Mouse (Mus musculus): ENCODE measurements around the gene Ctsh. TPM values are rescaled to one million over a fixed set of nuclear protein-coding genes. Genes with fewer than 3 reads are reported as not detected.

The Ctsh gene
- polyA plus RNA-seq, 1 experiment from 2014 or later: 22.7 TPM

GRCm38 (mm10) chr9:90106915-90107314 is 53.0 kb downstream of the Ctsh start:
- Histone ChIP-seq H3K27me3 (replicated peaks; ENCODE audit: control insufficient read depth, insufficient read depth, low read length) (no peaks in the 10 kb centered on the region), H3K4me2 (no peak overlapping the region), H3K4me1 (replicated peaks; ENCODE audit: control insufficient read depth, insufficient read depth, low read length) (peaks cover 11% of the 10 kb centered on the region), H3K27ac (ENCODE audit: low read depth, low read length) (no peak overlapping the region), H3K9ac (ENCODE audit: low read depth, low read length) (no peak overlapping the region), H3K9me3 (ENCODE audit: control insufficient read depth, low read length) (no peaks in the 10 kb centered on the region), H3K4me3 (ENCODE audit: low read depth, low read length) (no peak overlapping the region), H3K36me3 (ENCODE audit: control insufficient read depth, insufficient read depth, low read length) (peaks cover 16% of the 10 kb centered on the region)
- WGBS: 85% methylated on average over 1 of the region's 1 CpGs
- DNase-seq (ENCODE audit: low spot score) (no peak), ATAC-seq (replicated peaks; ENCODE audit: low FRiP score) (no peak)

GRCm38 (mm10) chr9:90108272-90108671 is 54.3 kb downstream of the Ctsh start:
- Histone ChIP-seq H3K4me1 (replicated peaks; ENCODE audit: control insufficient read depth, insufficient read depth, low read length) (peaks cover 23% of the 10 kb centered on the region), H3K36me3 (ENCODE audit: control insufficient read depth, insufficient read depth, low read length) (peaks cover 14% of the 10 kb centered on the region), H3K9me3 (ENCODE audit: control insufficient read depth, low read length) (no peaks in the 10 kb centered on the region), H3K4me3 (ENCODE audit: low read depth, low read length) (no peak overlapping the region), H3K9ac (ENCODE audit: low read depth, low read length) (no peak overlapping the region), H3K4me2 (no peak overlapping the region), H3K27ac (ENCODE audit: low read depth, low read length) (no peak overlapping the region), H3K27me3 (replicated peaks; ENCODE audit: control insufficient read depth, insufficient read depth, low read length) (no peaks in the 10 kb centered on the region)
- ATAC-seq (replicated peaks; ENCODE audit: low FRiP score): no peak
- no peak for DNase-seq (ENCODE audit: low spot score)

- no peak overlapping the region for H3K4me3 ChIP-seq (ENCODE audit: low read depth, low read length)
- DNase-seq (ENCODE audit: low spot score) (no peak), ATAC-seq (replicated peaks; ENCODE audit: low FRiP score) (no peak)
- WGBS: 66% methylated on average over 6 of the region's 6 CpGs
- H3K4me1 ChIP-seq (replicated peaks; ENCODE audit: control insufficient read depth, insufficient read depth, low read length): peaks cover 23% of the 10 kb centered on the region
- H3K36me3 ChIP-seq (ENCODE audit: control insufficient read depth, insufficient read depth, low read length): peaks cover 14% of the 10 kb centered on the region
- no peak overlapping the region for H3K9ac ChIP-seq (ENCODE audit: low read depth, low read length)
- H3K27me3 ChIP-seq (replicated peaks; ENCODE audit: control insufficient read depth, insufficient read depth, low read length): no peaks in the 10 kb centered on the region
- no peak overlapping the region for H3K27ac ChIP-seq (ENCODE audit: low read depth, low read length)
- H3K9me3 ChIP-seq (ENCODE audit: control insufficient read depth, low read length): no peaks in the 10 kb centered on the region
- no peak overlapping the region for H3K4me2 ChIP-seq
These were observed 55.4 kb downstream of the Ctsh start for GRCm38 (mm10) chr9:90109386-90109785.

- Histone ChIP-seq H3K4me1 (replicated peaks; ENCODE audit: control insufficient read depth, insufficient read depth, low read length) (peaks cover 23% of the 10 kb centered on the region), H3K27me3 (replicated peaks; ENCODE audit: control insufficient read depth, insufficient read depth, low read length) (no peaks in the 10 kb centered on the region), H3K4me2 (peak overlapping the region; percentile 88), H3K4me3 (ENCODE audit: low read depth, low read length) (peak overlapping the region; percentile 98), H3K9me3 (ENCODE audit: control insufficient read depth, low read length) (no peaks in the 10 kb centered on the region), H3K36me3 (ENCODE audit: control insufficient read depth, insufficient read depth, low read length) (peaks cover 10% of the 10 kb centered on the region), H3K9ac (ENCODE audit: low read depth, low read length) (peak overlapping the region; percentile 99), H3K27ac (ENCODE audit: low read depth, low read length) (peak overlapping the region; percentile 100)
- DNase-seq (ENCODE audit: low spot score): no peak
- ATAC-seq (replicated peaks; ENCODE audit: low FRiP score): no peak
- WGBS: 1% methylated on average over 13 of the region's 13 CpGs
These were observed 59.2 kb downstream of the Ctsh start for GRCm38 (mm10) chr9:90113151-90113550.

- ATAC-seq (replicated peaks; ENCODE audit: low FRiP score) (peak; percentile 75), DNase-seq (ENCODE audit: low spot score) (peak; percentile 87)
- H3K27me3 ChIP-seq (replicated peaks; ENCODE audit: control insufficient read depth, insufficient read depth, low read length): no peaks in the 10 kb centered on the region
- H3K4me3 ChIP-seq (ENCODE audit: low read depth, low read length): peak overlapping the region; percentile 98
- H3K36me3 ChIP-seq (ENCODE audit: control insufficient read depth, insufficient read depth, low read length): peaks cover 3% of the 10 kb centered on the region; the same call in 1 of the 2 replicates
- H3K27ac ChIP-seq (ENCODE audit: low read depth, low read length): peak overlapping the region; percentile 100
- peaks cover 19% of the 10 kb centered on the region; the same call in 1 of the 2 replicates for H3K4me1 ChIP-seq (replicated peaks; ENCODE audit: control insufficient read depth, insufficient read depth, low read length)
- H3K9ac ChIP-seq (ENCODE audit: low read depth, low read length): peak overlapping the region; percentile 99
- under 1% methylated on average over 82 of the region's 82 CpGs for WGBS
- H3K9me3 ChIP-seq (ENCODE audit: control insufficient read depth, low read length): no peaks in the 10 kb centered on the region
- H3K4me2 ChIP-seq: peak overlapping the region; percentile 88
These were observed 60.0 kb downstream of the Ctsh start for GRCm38 (mm10) chr9:90113651-90114566.

GRCm38 (mm10) chr9:90114567-90115307 is 60.8 kb downstream of the Ctsh start, which contains the start of gene Morf4l1:
Gene Morf4l1, minus strand, starts transcription at chr9:90114774.
- Histone ChIP-seq H3K4me3 (ENCODE audit: low read depth, low read length) (peak within 1 kb of the TSS; percentile 98), H3K27ac (ENCODE audit: low read depth, low read length) (peak within 1 kb of the TSS; percentile 100), H3K9me3 (ENCODE audit: control insufficient read depth, low read length) (no peaks in the 10 kb centered on the region), H3K4me2 (peak within 1 kb of the TSS; percentile 88), H3K36me3 (ENCODE audit: control insufficient read depth, insufficient read depth, low read length) (no peaks in the 10 kb centered on the region), H3K4me1 (replicated peaks; ENCODE audit: control insufficient read depth, insufficient read depth, low read length) (peaks cover 19% of the 10 kb centered on the region; the same call in 1 of the 2 replicates), H3K9ac (ENCODE audit: low read depth, low read length) (peak within 1 kb of the TSS; percentile 99), H3K27me3 (replicated peaks; ENCODE audit: control insufficient read depth, insufficient read depth, low read length) (no peaks in the 10 kb centered on the region)
- peak; percentile 94 for DNase-seq (ENCODE audit: low spot score)
- ATAC-seq (replicated peaks; ENCODE audit: low FRiP score): peak; percentile 96
- 1% methylated on average over 40 of the region's 40 CpGs for WGBS

GRCm38 (mm10) chr9:90115308-90115700 is 61.4 kb downstream of the Ctsh start:
- H3K4me2 ChIP-seq: peak overlapping the region; percentile 86
- ATAC-seq (replicated peaks; ENCODE audit: low FRiP score) (no peak), DNase-seq (ENCODE audit: low spot score) (no peak)
- no peaks in the 10 kb centered on the region for H3K27me3 ChIP-seq (replicated peaks; ENCODE audit: control insufficient read depth, insufficient read depth, low read length)
- no peak overlapping the region for H3K27ac ChIP-seq (ENCODE audit: low read depth, low read length)
- peaks cover 19% of the 10 kb centered on the region; the same call in 1 of the 2 replicates for H3K4me1 ChIP-seq (replicated peaks; ENCODE audit: control insufficient read depth, insufficient read depth, low read length)
- H3K9ac ChIP-seq (ENCODE audit: low read depth, low read length): peak overlapping the region; percentile 99
- H3K9me3 ChIP-seq (ENCODE audit: control insufficient read depth, low read length): no peaks in the 10 kb centered on the region
- H3K36me3 ChIP-seq (ENCODE audit: control insufficient read depth, insufficient read depth, low read length): no peaks in the 10 kb centered on the region
- peak overlapping the region; percentile 98 for H3K4me3 ChIP-seq (ENCODE audit: low read depth, low read length)

GRCm38 (mm10) chr9:90117234-90117633 is 63.3 kb downstream of the Ctsh start:
- Histone ChIP-seq H3K36me3 (ENCODE audit: control insufficient read depth, insufficient read depth, low read length) (no peaks in the 10 kb centered on the region), H3K4me1 (replicated peaks; ENCODE audit: control insufficient read depth, insufficient read depth, low read length) (peaks cover 8% of the 10 kb centered on the region; the same call in 1 of the 2 replicates), H3K4me3 (ENCODE audit: low read depth, low read length) (no peak overlapping the region), H3K9ac (ENCODE audit: low read depth, low read length) (no peak overlapping the region), H3K9me3 (ENCODE audit: control insufficient read depth, low read length) (no peaks in the 10 kb centered on the region), H3K4me2 (no peak overlapping the region), H3K27ac (ENCODE audit: low read depth, low read length) (no peak overlapping the region), H3K27me3 (replicated peaks; ENCODE audit: control insufficient read depth, insufficient read depth, low read length) (no peaks in the 10 kb centered on the region)
- ATAC-seq (replicated peaks; ENCODE audit: low FRiP score) (no peak), DNase-seq (ENCODE audit: low spot score) (no peak)
